Mouse (Mus musculus) liver, embryonic 11.5 days (tissue): Measurements from ENCODE around the gene Wt1. TPM values are rescaled to one million over a fixed set of nuclear protein-coding genes. Genes with fewer than 3 reads are reported as not detected.

Source experiments
- ATAC-seq: fragments of 200-750 bp; cut with Nextera tagmentation; replicated peaks from 2 replicates; pipeline ENCODE4 v1.8.0; 2017; ENCODE audit warnings: moderate number of reproducible peaks, mild to moderate bottlenecking, moderate TSS enrichment, moderate library complexity; ENCODE audit not compliant: low FRiP score
- DNase-seq: peaks from one replicate; pipeline ENCODE4 v3.0.0-alpha.2; 2017; ENCODE audit warnings: low spot score
- H3K27ac ChIP-seq: fragments of 300-500 bp; sonication (generic); 2 replicates; pipeline ENCODE4 v1.5.1; 2014; ENCODE audit warnings: mild to moderate bottlenecking, low read depth, low read length, control low read depth
- H3K27me3 ChIP-seq: fragments of 300-500 bp; sonication (generic); replicated peaks from 2 replicates; pipeline ENCODE4 v1.6.1; 2014; ENCODE audit warnings: low read length, mixed read lengths; ENCODE audit not compliant: control insufficient read depth, insufficient read depth
- H3K36me3 ChIP-seq: fragments of 300-500 bp; sonication (generic); 2 replicates; pipeline ENCODE4 v1.6.1; 2014; ENCODE audit warnings: mild to moderate bottlenecking, low read length, moderate library complexity, mixed read lengths; ENCODE audit not compliant: control insufficient read depth, insufficient read depth
- H3K4me1 ChIP-seq: fragments of 300-500 bp; sonication (generic); replicated peaks from 2 replicates; pipeline ENCODE4 v1.6.1; 2014; ENCODE audit warnings: low read length, mixed read lengths; ENCODE audit not compliant: control insufficient read depth, insufficient read depth
- H3K4me2 ChIP-seq: fragments of 300-500 bp; sonication (generic); 2 replicates; pipeline ENCODE4 v1.6.1; 2014; ENCODE audit warnings: mild to moderate bottlenecking, control low read depth, moderate library complexity
- H3K4me3 ChIP-seq: fragments of 300-500 bp; sonication (generic); 2 replicates; pipeline ENCODE4 v1.5.1; 2014; ENCODE audit warnings: low read depth, low read length, control low read depth
- H3K9ac ChIP-seq: fragments of 300-500 bp; sonication (generic); 2 replicates; pipeline ENCODE4 v1.6.1; 2014; ENCODE audit warnings: low read depth, low read length, control low read depth
- H3K9me3 ChIP-seq: fragments of 300-500 bp; sonication (generic); 2 replicates; pipeline ENCODE4 v1.6.1; 2016; ENCODE audit warnings: low read length, inconsistent platforms, mixed read lengths; ENCODE audit not compliant: control insufficient read depth
- WGBS: fragments of 180-500 bp; shearing (Covaris S2); extraction: QIAGEN DNeasy Blood & Tissue Kit; methylation state at CpG from one replicate; pipeline ENCODE4 v1.1.7; 2014; 5-methylcytosine and 5-hydroxymethylcytosine counted together
- polyA plus RNA-seq: library from polyadenylated mRNA; unstranded; fragments of >200 nt; fragmentation: Nextera tagmentation; extraction: Ambion mirVana; gene quantifications from 2 replicates; pipeline ENCODE4 v1.2.1, GENCODE M21; 2014

Gene Wt1
- polyA plus RNA-seq, 1 experiment from 2014 or later, result 21.3 TPM

GRCm38 (mm10) chr2:105128564-105128963 is 2.2 kb downstream of the Wt1 start:
- no peak overlapping the region for H3K27ac ChIP-seq
- H3K27me3 ChIP-seq, result peaks cover 100% of the 10 kb centered on the region
- peak overlapping the region; percentile 50 for H3K4me3 ChIP-seq
- DNase-seq (no peak), ATAC-seq (no peak)
- H3K4me2 ChIP-seq, result peak overlapping the region; percentile 57
- no peaks in the 10 kb centered on the region for H3K36me3 ChIP-seq
- 5% methylated on average over 12 of the region's 12 CpGs for WGBS
- H3K4me1 ChIP-seq, result peaks cover 7% of the 10 kb centered on the region
- no peaks in the 10 kb centered on the region for H3K9me3 ChIP-seq
- peak overlapping the region; percentile 30; the same call in 1 of the 2 replicates for H3K9ac ChIP-seq

GRCm38 (mm10) chr2:105130351-105131060 is 4.2 kb downstream of the Wt1 start:
- H3K4me1 ChIP-seq, result peaks cover 7% of the 10 kb centered on the region
- peak overlapping the region; percentile 48 for H3K4me2 ChIP-seq
- WGBS, result 3% methylated on average over 32 of the region's 32 CpGs
- no peaks in the 10 kb centered on the region for H3K36me3 ChIP-seq
- H3K9me3 ChIP-seq, result no peaks in the 10 kb centered on the region
- H3K9ac ChIP-seq, result no peak overlapping the region
- DNase-seq (peak; percentile 46), ATAC-seq (no peak)
- H3K27me3 ChIP-seq, result peaks cover 100% of the 10 kb centered on the region
- no peak overlapping the region for H3K27ac ChIP-seq
- H3K4me3 ChIP-seq, result peak overlapping the region; percentile 33

DNA sequence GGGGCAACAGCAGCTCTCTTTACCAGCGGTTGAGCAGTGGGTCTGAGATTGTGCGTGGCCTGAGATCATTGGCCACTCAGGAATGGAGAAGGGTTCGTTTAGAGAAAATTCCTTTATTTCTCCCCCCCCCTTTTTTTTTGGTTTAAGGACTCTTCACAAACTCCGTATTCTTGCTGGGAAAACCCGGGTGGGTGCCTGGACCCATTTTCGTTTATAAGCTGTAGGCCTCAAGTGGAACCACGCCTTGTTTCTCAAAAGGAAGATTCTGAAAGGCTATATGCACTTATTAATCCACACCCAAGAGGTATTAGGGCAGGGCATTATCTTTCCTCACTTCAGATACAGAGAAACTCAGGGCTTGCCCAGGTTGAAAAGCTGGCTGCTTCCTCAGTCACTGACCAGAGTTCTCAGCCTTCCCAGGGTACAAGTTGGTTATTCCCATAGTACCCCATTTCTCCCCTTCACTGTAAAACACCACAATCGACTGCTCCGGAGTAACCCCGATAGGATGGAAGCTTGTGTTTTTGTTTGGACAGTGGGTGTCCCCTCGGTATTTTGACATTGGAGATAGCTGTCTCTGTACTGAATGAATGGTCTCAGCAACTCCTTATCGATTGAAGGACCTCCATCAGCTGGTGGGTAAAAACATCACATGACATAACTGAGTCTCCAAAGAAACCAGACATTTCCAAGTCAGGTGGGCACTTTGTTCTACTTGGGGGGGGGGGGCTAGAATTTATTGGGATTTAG is 4.9 kb downstream of the Wt1 start:
- Histone ChIP-seq H3K4me2 (peak overlapping the region; percentile 48), H3K4me1 (peaks cover 7% of the 10 kb centered on the region), H3K27me3 (peaks cover 100% of the 10 kb centered on the region), H3K4me3 (peak overlapping the region; percentile 33; the same call in 1 of the 2 replicates), H3K27ac (no peak overlapping the region), H3K36me3 (no peaks in the 10 kb centered on the region), H3K9ac (no peak overlapping the region), H3K9me3 (no peaks in the 10 kb centered on the region)
- WGBS, result 10% methylated on average over 12 of the region's 12 CpGs
- no peak for DNase-seq
- ATAC-seq, result no peak

- DNase-seq (no peak), ATAC-seq (no peak)
- Histone ChIP-seq H3K27me3 (peaks cover 98% of the 10 kb centered on the region), H3K27ac (no peak overlapping the region), H3K4me3 (no peak overlapping the region), H3K4me1 (peaks cover 7% of the 10 kb centered on the region), H3K4me2 (peak overlapping the region; percentile 48; the same call in 1 of the 2 replicates), H3K36me3 (no peaks in the 10 kb centered on the region), H3K9me3 (no peaks in the 10 kb centered on the region), H3K9ac (no peak overlapping the region)
- 13% methylated on average over 2 of the region's 2 CpGs for WGBS
Measured at GRCm38 (mm10) chr2:105131811-105132100, 5.4 kb downstream of the Wt1 start.

GRCm38 (mm10) chr2:105132300-105132699 is 6.0 kb downstream of the Wt1 start:
- Histone ChIP-seq H3K27ac (no peak overlapping the region), H3K27me3 (peaks cover 98% of the 10 kb centered on the region), H3K4me3 (no peak overlapping the region; the same call in 1 of the 2 replicates), H3K9me3 (no peaks in the 10 kb centered on the region), H3K4me2 (peak overlapping the region; percentile 38), H3K36me3 (no peaks in the 10 kb centered on the region), H3K4me1 (peaks cover 5% of the 10 kb centered on the region; the same call in 1 of the 2 replicates), H3K9ac (no peak overlapping the region)
- ATAC-seq (no peak), DNase-seq (no peak)
- WGBS, result 3% methylated on average over 17 of the region's 17 CpGs

GRCm38 (mm10) chr2:105132933-105133795 is 6.8 kb downstream of the Wt1 start:
- Histone ChIP-seq H3K9ac (no peak overlapping the region), H3K4me1 (0 out of 2 replicates have a peak, but pooled peaks cover 3% of the 10 kb centered on the region), H3K27me3 (peaks cover 90% of the 10 kb centered on the region), H3K36me3 (no peaks in the 10 kb centered on the region), H3K9me3 (no peaks in the 10 kb centered on the region), H3K27ac (no peak overlapping the region), H3K4me3 (peak overlapping the region; percentile 2; the same call in 1 of the 2 replicates), H3K4me2 (peak overlapping the region; percentile 31; the same call in 1 of the 2 replicates)
- 5% methylated on average over 43 of the region's 43 CpGs for WGBS
- no peak for ATAC-seq
- peak; percentile 39 for DNase-seq

GRCm38 (mm10) chr2:105134296-105134695 is 8.0 kb downstream of the Wt1 start:
- under 1% methylated on average over 19 of the region's 19 CpGs for WGBS
- Histone ChIP-seq H3K9me3 (no peaks in the 10 kb centered on the region), H3K4me1 (0 out of 2 replicates have a peak, but pooled peaks cover 3% of the 10 kb centered on the region), H3K36me3 (no peaks in the 10 kb centered on the region), H3K27ac (no peak overlapping the region), H3K4me2 (no peak overlapping the region), H3K27me3 (peaks cover 78% of the 10 kb centered on the region), H3K4me3 (no peak overlapping the region), H3K9ac (no peak overlapping the region)
- ATAC-seq, result 0 out of 2 replicates have a peak, but pooled peaks have one; percentile 56
- DNase-seq, result peak; percentile 49

DNA sequence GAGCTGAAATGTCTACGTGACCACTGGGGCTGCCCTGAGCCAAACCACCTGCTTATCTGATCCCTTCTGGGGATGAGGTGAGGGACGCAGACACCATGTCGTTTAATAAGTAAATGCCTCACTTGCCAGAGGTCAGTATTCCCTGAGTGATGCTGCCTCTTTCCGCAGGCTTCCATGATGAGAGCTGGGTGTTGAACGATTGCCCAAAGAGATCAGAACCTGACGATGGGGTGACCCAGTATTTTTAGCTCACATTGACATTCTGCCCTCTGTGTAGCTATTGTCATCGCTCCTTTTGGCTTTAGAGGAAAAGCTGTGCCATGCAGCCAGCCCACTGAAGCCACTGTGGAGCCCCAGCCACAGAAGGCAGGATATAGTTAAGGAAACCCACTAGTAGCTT is 13.1 kb downstream of the Wt1 start:
- Histone ChIP-seq H3K27ac (no peak overlapping the region), H3K4me1 (no peaks in the 10 kb centered on the region), H3K27me3 (peaks cover 33% of the 10 kb centered on the region), H3K4me3 (no peak overlapping the region), H3K4me2 (no peak overlapping the region), H3K9ac (no peak overlapping the region), H3K9me3 (no peaks in the 10 kb centered on the region), H3K36me3 (no peaks in the 10 kb centered on the region)
- ATAC-seq (no peak), DNase-seq (no peak)
- WGBS, result 50% methylated on average over 7 of the region's 7 CpGs
